Mouse (Mus musculus): Measurements from ENCODE around the gene Mrpl11.

- TF ChIP-seq CTCF (IDR thresholded peaks at IDR 0.05; ENCODE audit: low read depth, low read length) (no peak), POLR2A (IDR thresholded peaks at IDR 0.05; ENCODE audit: borderline replicate concordance, low read depth, low read length) (no peak)
Measured at GRCm38 (mm10) chr19:4992371-4992770, 30.4 kb downstream of the Mrpl11 start.
